Mouse (Mus musculus): ENCODE data around the gene Slc22a12.

The Slc22a12 gene

GRCm38 (mm10) chr19:6494032-6494431 is 48.8 kb downstream of the Slc22a12 start:
- no peak for DNase-seq (ENCODE audit: low read depth, low spot score)

- no peak for DNase-seq (ENCODE audit: low read depth, low spot score)
Observed at GRCm38 (mm10) chr19:6493219-6493618, 49.6 kb downstream of the Slc22a12 start.

GRCm38 (mm10) chr19:6492124-6492523 is 50.7 kb downstream of the Slc22a12 start:
- DNase-seq (ENCODE audit: low read depth, low spot score) = peak; percentile 58

GRCm38 (mm10) chr19:6491538-6491937 is 51.3 kb downstream of the Slc22a12 start:
- DNase-seq (ENCODE audit: low read depth, low spot score) = no peak

GRCm38 (mm10) chr19:6489030-6489429 is 53.8 kb downstream of the Slc22a12 start:
- peak; percentile 85 for DNase-seq (ENCODE audit: low read depth, low spot score)

All from embryo, embryonic 11.5 days (tissue).